Mouse (Mus musculus): ENCODE measurements around the gene Coa7. TPM values are rescaled to one million over a fixed set of nuclear protein-coding genes. Genes with fewer than 3 reads are reported as not detected.

The Coa7 gene
- polyA plus RNA-seq, 1 experiment from 2014 or later: 42.6 TPM

GRCm38 (mm10) chr4:108388741-108389140 is 60.8 kb downstream of the Coa7 start:
- Histone ChIP-seq H3K9ac (replicated peaks) (no peak overlapping the region), H3K4me3 (replicated peaks) (no peak overlapping the region), H3K27ac (replicated peaks) (no peak overlapping the region), H3K4me2 (no peak overlapping the region), H3K36me3 (no peaks in the 10 kb centered on the region), H3K9me3 (replicated peaks) (no peaks in the 10 kb centered on the region), H3K27me3 (replicated peaks) (peaks cover 11% of the 10 kb centered on the region), H3K4me1 (peaks cover 16% of the 10 kb centered on the region)
- 46% methylated on average over 3 of the region's 3 CpGs for WGBS
- no peak for ATAC-seq (ENCODE audit: low FRiP score)

- WGBS: 82% methylated on average over 5 of the region's 5 CpGs
- no peak overlapping the region for H3K9ac ChIP-seq (replicated peaks)
- peaks cover 16% of the 10 kb centered on the region for H3K4me1 ChIP-seq
- H3K9me3 ChIP-seq (replicated peaks): no peaks in the 10 kb centered on the region
- H3K4me2 ChIP-seq: no peak overlapping the region
- no peaks in the 10 kb centered on the region for H3K36me3 ChIP-seq
- H3K4me3 ChIP-seq (replicated peaks): no peak overlapping the region
- no peak for ATAC-seq (ENCODE audit: low FRiP score)
- no peak overlapping the region for H3K27ac ChIP-seq (replicated peaks)
- H3K27me3 ChIP-seq (replicated peaks): no peaks in the 10 kb centered on the region
Observed at GRCm38 (mm10) chr4:108391124-108391523, 63.2 kb downstream of the Coa7 start.

Other genes starting within 250 kb of the Coa7 start
- 0.32 and 0.44 TPM in 2 replicates for gene Podn, start 231.7 kb upstream of the Coa7 start, polyA plus RNA-seq (2015; fragmentation: Nextera tagmentation; extraction: Ambion mirVana)
- gene Scp2, start 183.1 kb upstream of the Coa7 start, polyA plus RNA-seq (2015; fragmentation: Nextera tagmentation; extraction: Ambion mirVana): 225 and 234 TPM in 2 replicates
- gene Echdc2, start 162.7 kb upstream of the Coa7 start, polyA plus RNA-seq (2015; fragmentation: Nextera tagmentation; extraction: Ambion mirVana): 11.8 and 15.4 TPM in 2 replicates
- 0.06 and 0.08 TPM in 2 replicates for gene Zyg11a, start 110.1 kb upstream of the Coa7 start, polyA plus RNA-seq (2015; fragmentation: Nextera tagmentation; extraction: Ambion mirVana)
- gene Zyg11b, start 27.0 kb upstream of the Coa7 start, polyA plus RNA-seq (2015; fragmentation: Nextera tagmentation; extraction: Ambion mirVana): 23.3 and 28.8 TPM in 2 replicates
- gene Shisal2a, start 55.2 kb downstream of the Coa7 start, polyA plus RNA-seq (2015; fragmentation: Nextera tagmentation; extraction: Ambion mirVana): 4.0 and 6.3 TPM in 2 replicates
- 36.9 and 37.9 TPM in 2 replicates for gene Gpx7, start 78.8 kb downstream of the Coa7 start, polyA plus RNA-seq (2015; fragmentation: Nextera tagmentation; extraction: Ambion mirVana)
- 49.4 and 52.0 TPM in 2 replicates for gene Tut4, start 131.3 kb downstream of the Coa7 start, polyA plus RNA-seq (2015; fragmentation: Nextera tagmentation; extraction: Ambion mirVana)

Measured in neural tube, embryonic 15.5 days (tissue).